ENCODE assay signal across 8 mouse cellular contexts in genomic region chr13:91461711-91462351, GRCm38 (mm10). TPM values are rescaled to one million over a fixed set of nuclear protein-coding genes. Genes with fewer than 3 reads are reported as not detected.
DNase-seq lines count a peak whose midpoint lies in the region; ATAC-seq and TF ChIP-seq lines count a peak whose summit lies in the region.

No protein-coding gene starts in this region.

- TF ChIP-seq CTCF in G1E (IDR thresholded peaks at IDR 0.05; ENCODE audit: low read depth, low read length): no peak

- WGBS in forebrain, embryonic 10.5 days: under 1% methylated on average over 71 of the region's 77 CpGs
- WGBS in hindbrain, embryonic 11.5 days: under 1% methylated on average over 26 of the region's 77 CpGs
- under 1% methylated on average over 64 of the region's 77 CpGs for WGBS in limb, embryonic 12.5 days
- under 1% methylated on average over 52 of the region's 77 CpGs for WGBS in midbrain, embryonic 15.5 days

- H3K27ac ChIP-seq in forebrain, embryonic 10.5 days: peak overlapping the region; percentile 98
- peak overlapping the region; percentile 95 for H3K27ac ChIP-seq in hindbrain, embryonic 11.5 days (ENCODE audit: low read depth, low read length)
- H3K27ac ChIP-seq in limb, embryonic 12.5 days: peak overlapping the region; percentile 96
- H3K27ac ChIP-seq in midbrain, embryonic 15.5 days: peak overlapping the region; percentile 96

- H3K4me1 ChIP-seq in G1E (ENCODE audit: insufficient read depth, low read depth, low read length): peaks cover 61% of the 10 kb centered on the region
- H3K4me1 ChIP-seq in forebrain, embryonic 10.5 days: peaks cover 45% of the 10 kb centered on the region
- peaks cover 4% of the 10 kb centered on the region for H3K4me1 ChIP-seq in hindbrain, embryonic 11.5 days (replicated peaks; ENCODE audit: control insufficient read depth, insufficient read depth, low read length)
- H3K4me1 ChIP-seq in limb, embryonic 12.5 days (replicated peaks): peaks cover 24% of the 10 kb centered on the region
- peaks cover 31% of the 10 kb centered on the region for H3K4me1 ChIP-seq in midbrain, embryonic 15.5 days

- H3K9ac ChIP-seq in hindbrain, embryonic 11.5 days (ENCODE audit: low read depth, low read length): peak overlapping the region; percentile 92
- H3K9ac ChIP-seq in limb, embryonic 12.5 days (replicated peaks): peak overlapping the region; percentile 99
- peak overlapping the region; percentile 72 for H3K9ac ChIP-seq in midbrain, embryonic 15.5 days

- no peaks in the 10 kb centered on the region for H3K36me3 ChIP-seq in G1E (replicated peaks)
- no peaks in the 10 kb centered on the region for H3K36me3 ChIP-seq in forebrain, embryonic 10.5 days (replicated peaks)
- H3K36me3 ChIP-seq in hindbrain, embryonic 11.5 days (ENCODE audit: control insufficient read depth, insufficient read depth, low read length): no peaks in the 10 kb centered on the region
- H3K36me3 ChIP-seq in limb, embryonic 12.5 days: no peaks in the 10 kb centered on the region
- H3K36me3 ChIP-seq in midbrain, embryonic 15.5 days (replicated peaks): no peaks in the 10 kb centered on the region

- ATAC-seq in G1E (ENCODE audit: extremely low read depth, insufficient number of reproducible peaks, low FRiP score, poor library complexity, severe bottlenecking): no peak
- ATAC-seq in hindbrain, embryonic 11.5 days (ENCODE audit: low FRiP score): no peak
- ATAC-seq in limb, embryonic 12.5 days (ENCODE audit: insufficient number of reproducible peaks, insufficient read depth, low FRiP score, low TSS enrichment, low read depth): no peak
- ATAC-seq in midbrain, embryonic 15.5 days (replicated peaks): no peak; the same call in 1 of the 2 replicates
- ATAC-seq in inflammation-experienced regulatory T-cells, adult 6 months: no peak

- no peaks in the 10 kb centered on the region for H3K9me3 ChIP-seq in G1E (replicated peaks)
- no peaks in the 10 kb centered on the region for H3K9me3 ChIP-seq in forebrain, embryonic 10.5 days
- no peaks in the 10 kb centered on the region for H3K9me3 ChIP-seq in hindbrain, embryonic 11.5 days (ENCODE audit: control insufficient read depth, low read length)
- H3K9me3 ChIP-seq in limb, embryonic 12.5 days: no peaks in the 10 kb centered on the region
- no peaks in the 10 kb centered on the region for H3K9me3 ChIP-seq in midbrain, embryonic 15.5 days

- H3K27me3 ChIP-seq in G1E (ENCODE audit: insufficient read depth, low read length): no peaks in the 10 kb centered on the region
- no peaks in the 10 kb centered on the region for H3K27me3 ChIP-seq in forebrain, embryonic 10.5 days (ENCODE audit: poor library complexity, severe bottlenecking)
- H3K27me3 ChIP-seq in hindbrain, embryonic 11.5 days (ENCODE audit: control insufficient read depth, insufficient read depth, low read length): no peaks in the 10 kb centered on the region
- H3K27me3 ChIP-seq in limb, embryonic 12.5 days: no peaks in the 10 kb centered on the region
- no peaks in the 10 kb centered on the region for H3K27me3 ChIP-seq in midbrain, embryonic 15.5 days (replicated peaks)

- peak overlapping the region; percentile 90 for H3K4me2 ChIP-seq in hindbrain, embryonic 11.5 days (replicated peaks; ENCODE audit: low read depth, low read length)
- peak overlapping the region; percentile 74 for H3K4me2 ChIP-seq in limb, embryonic 12.5 days
- H3K4me2 ChIP-seq in midbrain, embryonic 15.5 days: peak overlapping the region; percentile 88

- DNase-seq in G1E (ENCODE audit: low spot score): no peak
- peak; percentile 66 for DNase-seq in adrenal gland, postnatal 14 days
- DNase-seq in forebrain, embryonic 10.5 days (ENCODE audit: extremely low spot score, low spot score): peak; percentile 44
- peak; percentile 59 for DNase-seq in hindbrain, embryonic 11.5 days (ENCODE audit: low spot score)
- DNase-seq in spleen, postnatal 36 days (ENCODE audit: low spot score in 2 of 2): peak; percentile 11 to 22

- peak overlapping the region; percentile 97 for H3K4me3 ChIP-seq in G1E (ENCODE audit: low read depth, low read length)
- peak overlapping the region; percentile 96 for H3K4me3 ChIP-seq in forebrain, embryonic 10.5 days
- H3K4me3 ChIP-seq in hindbrain, embryonic 11.5 days (ENCODE audit: low read depth, low read length): peak overlapping the region; percentile 97
- H3K4me3 ChIP-seq in limb, embryonic 12.5 days (replicated peaks): peak overlapping the region; percentile 99
- peak overlapping the region; percentile 77 for H3K4me3 ChIP-seq in midbrain, embryonic 15.5 days

RNA-seq across cellular contexts. Expression of gene Ssbp2, which starts 1.7 kb away (rescaled TPM):
- 79.9 and 98.3 TPM in 2 replicates for total RNA-seq in G1E (2014; fragmentation: Nextera tagmentation)
- total RNA-seq in G1E (2017): 40.4 and 40.8 TPM in 2 replicates
- 13.4 and 24.7 TPM in 2 replicates for polyA plus RNA-seq in G1E (2012)
- 30.0 and 37.7 TPM in 2 replicates for total RNA-seq in adrenal gland, postnatal 14 days (2021)
- polyA plus RNA-seq in forebrain, embryonic 10.5 days (2016; fragmentation: Nextera tagmentation; extraction: Ambion mirVana): 140 and 149 TPM in 2 replicates
- 152 and 153 TPM in 2 replicates for polyA plus RNA-seq in hindbrain, embryonic 11.5 days (2014; fragmentation: Nextera tagmentation; extraction: Ambion mirVana)
- 230 and 235 TPM in 2 replicates for polyA plus RNA-seq in limb, embryonic 12.5 days (2016; fragmentation: Nextera tagmentation; extraction: Ambion mirVana)
- 259 and 280 TPM in 2 replicates for polyA plus RNA-seq in midbrain, embryonic 15.5 days (2015; fragmentation: Nextera tagmentation; extraction: Ambion mirVana)
- 100 to 1,000 TPM in 2 of 3 experiments, 10 to 100 TPM in 1; 27.3 to 231 (median 181) TPM for polyA plus RNA-seq in inflammation-experienced regulatory T-cells, adult 6 months (2017; shearing (Covaris generic))
